Mouse (Mus musculus) testis, postnatal 14 days (tissue): ENCODE measurements around the gene Miga2.

ENCODE experiments used
- DNase-seq: peaks from one replicate; pipeline ENCODE4 v3.0.0; 2021; ENCODE audit warnings: low spot score

The Miga2 gene

GRCm38 (mm10) chr2:30358533-30359531, 5.2 kb upstream of the Miga2 start, which contains the start of gene Sh3glb2:
TSS of gene Sh3glb2 (minus strand) at chr2:30359337.
- DNase-seq: peak; percentile 83

DNA sequence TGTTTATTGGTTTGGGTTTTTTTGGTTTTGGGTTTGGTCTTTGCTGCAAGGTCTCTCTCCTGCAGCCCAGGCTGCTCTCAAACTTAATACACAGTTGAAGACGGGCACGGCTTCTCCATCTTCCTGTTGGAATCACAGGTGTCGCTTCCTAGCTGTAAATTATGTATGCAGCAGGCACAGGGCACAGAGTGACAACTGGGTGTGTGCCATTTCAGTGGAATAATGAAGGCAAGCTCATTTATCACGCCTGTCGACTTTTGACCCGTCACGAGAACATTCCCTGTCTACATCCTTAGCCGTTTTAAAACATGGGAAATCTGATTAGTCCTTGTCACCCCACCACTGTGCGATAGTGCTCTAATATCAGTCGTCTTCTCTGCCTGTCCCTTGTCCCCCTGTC, 3.4 kb upstream of the Miga2 start:
- DNase-seq: no peak

DNA sequence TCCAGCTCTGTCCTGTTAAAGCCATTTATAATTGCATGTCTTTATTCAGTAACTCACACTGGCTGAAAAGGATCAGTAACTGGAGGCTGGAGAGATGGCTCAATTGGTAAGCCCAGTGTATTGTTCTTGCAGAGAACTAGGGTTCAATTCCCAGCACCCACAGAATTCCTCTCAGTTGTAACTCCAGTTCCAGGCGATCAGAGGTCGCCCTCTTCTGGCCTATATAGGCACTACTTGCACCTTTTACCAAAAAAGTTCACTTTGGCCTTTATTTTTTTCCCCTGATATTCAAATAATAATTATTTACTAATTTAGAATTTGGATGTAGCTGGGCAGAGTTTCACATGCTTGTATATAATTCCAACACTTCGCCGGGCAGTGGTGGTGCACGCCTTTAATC, 1.2 kb upstream of the Miga2 start:
- DNase-seq: no peak

- DNase-seq: no peak
These were observed 1.4 kb downstream of the Miga2 start for GRCm38 (mm10) chr2:30365281-30366069.

DNA sequence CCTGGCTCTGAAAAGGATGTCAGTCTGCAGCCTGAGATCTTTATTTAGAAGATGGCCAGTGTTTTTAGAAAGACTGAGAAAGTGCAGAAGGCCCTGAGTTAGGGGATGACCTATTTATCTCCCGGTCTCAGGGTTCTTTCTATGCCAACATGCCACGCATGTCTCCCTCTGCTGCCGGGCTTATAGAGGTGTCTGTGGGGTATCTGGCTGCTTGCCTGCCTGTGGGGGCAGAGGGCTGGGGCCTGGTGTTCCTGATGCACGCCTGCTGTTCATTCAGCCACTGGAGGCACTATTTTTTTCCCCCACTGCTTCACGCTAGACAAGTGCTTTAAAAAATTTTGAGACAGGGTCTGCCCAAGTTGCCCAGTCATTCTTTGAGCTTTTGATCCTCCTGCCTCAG, 2.2 kb downstream of the Miga2 start:
- no peak for DNase-seq

- no peak for DNase-seq
These were observed 7.5 kb downstream of the Miga2 start for GRCm38 (mm10) chr2:30371544-30371943.

- DNase-seq: no peak
These were observed 8.7 kb downstream of the Miga2 start for GRCm38 (mm10) chr2:30372726-30373125.

- no peak for DNase-seq
These were observed 11.9 kb downstream of the Miga2 start for GRCm38 (mm10) chr2:30375893-30376292.

DNA sequence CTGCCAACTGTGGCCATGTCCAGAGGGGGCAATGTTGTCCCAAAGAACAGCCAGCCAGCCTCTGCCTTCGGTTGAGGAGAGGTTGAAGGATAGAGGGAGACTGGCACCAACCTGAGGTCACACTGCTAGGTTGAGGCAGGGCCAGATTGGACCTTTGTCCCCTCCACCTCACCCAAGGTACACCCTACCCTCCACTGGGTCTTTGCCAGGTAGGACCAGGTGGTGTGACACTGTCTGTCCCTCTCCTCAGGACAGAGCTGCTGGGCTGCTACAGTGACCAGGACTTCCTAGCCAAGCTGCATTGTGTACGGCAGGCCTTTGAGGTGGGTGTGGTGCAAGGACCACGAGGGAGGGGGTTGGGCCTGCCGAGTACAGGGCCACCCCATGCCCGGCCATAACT, 13.7 kb downstream of the Miga2 start:
- DNase-seq: no peak

GRCm38 (mm10) chr2:30379307-30379706, 15.3 kb downstream of the Miga2 start:
- DNase-seq: no peak

GRCm38 (mm10) chr2:30380564-30381376, 16.7 kb downstream of the Miga2 start:
- DNase-seq: no peak

- no peak for DNase-seq
These were observed 17.3 kb downstream of the Miga2 start for GRCm38 (mm10) chr2:30381377-30381725.

DNA sequence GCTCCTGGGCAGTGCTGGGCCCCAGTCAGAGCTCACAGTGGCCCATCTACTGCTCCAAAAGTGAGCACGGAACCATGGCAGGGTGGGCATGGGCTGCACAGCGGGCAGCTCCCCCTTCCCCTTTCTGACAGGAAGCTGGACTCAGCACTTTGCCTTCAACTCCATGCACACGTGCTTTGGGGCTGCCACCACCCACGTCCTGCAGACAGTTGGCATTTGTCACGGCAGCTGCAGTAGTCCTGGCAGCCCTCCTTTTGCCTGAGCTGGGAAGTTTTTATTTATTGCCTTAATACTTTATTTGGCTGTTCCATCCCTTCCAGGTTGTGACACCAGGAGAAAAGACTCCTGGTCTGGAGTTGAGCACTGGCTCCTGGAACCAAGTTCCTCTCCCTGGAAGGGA, 20.8 kb downstream of the Miga2 start:
- no peak for DNase-seq

DNA sequence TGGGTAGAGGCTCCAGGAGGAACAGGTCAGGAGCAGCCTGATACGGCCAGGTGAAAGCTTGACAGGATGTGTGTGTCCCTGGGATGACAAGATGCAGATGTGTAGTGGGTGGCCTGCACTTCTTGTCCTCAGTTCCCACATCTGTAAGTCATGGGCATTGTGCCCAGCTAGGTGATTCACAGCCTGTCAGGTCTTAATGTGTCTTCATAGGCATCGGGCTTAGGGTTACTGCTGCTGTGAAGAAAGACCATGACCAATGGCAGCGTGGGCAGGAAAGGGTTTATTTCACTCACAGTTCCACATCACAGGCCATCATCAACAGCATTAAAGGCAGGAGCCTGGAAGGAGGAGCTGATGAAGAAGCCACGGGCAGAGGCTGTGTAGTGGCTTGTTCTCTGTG, 21.6 kb downstream of the Miga2 start:
- no peak for DNase-seq

DNA sequence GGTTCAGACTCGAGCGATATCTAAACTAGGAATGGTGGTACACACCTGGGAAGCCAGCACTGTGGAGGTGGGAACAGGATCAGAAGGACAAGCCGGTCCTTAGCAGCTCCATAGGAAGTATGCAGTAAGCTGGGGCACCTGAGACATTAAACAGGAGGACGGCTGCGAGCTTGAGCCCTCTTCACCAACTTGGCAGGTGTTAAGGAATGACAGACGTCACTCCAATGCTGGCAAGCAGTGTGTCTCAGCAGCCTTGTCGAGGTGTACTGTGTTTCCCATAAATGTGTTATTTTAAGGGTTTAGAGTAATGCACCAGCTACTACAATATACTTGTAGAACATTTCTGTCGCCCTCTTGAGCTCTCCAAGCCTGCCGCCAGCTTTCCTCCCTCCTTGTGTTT, 22.9 kb downstream of the Miga2 start:
- no peak for DNase-seq

- no peak for DNase-seq
These were observed 25.0 kb downstream of the Miga2 start for GRCm38 (mm10) chr2:30389000-30389399.

DNA sequence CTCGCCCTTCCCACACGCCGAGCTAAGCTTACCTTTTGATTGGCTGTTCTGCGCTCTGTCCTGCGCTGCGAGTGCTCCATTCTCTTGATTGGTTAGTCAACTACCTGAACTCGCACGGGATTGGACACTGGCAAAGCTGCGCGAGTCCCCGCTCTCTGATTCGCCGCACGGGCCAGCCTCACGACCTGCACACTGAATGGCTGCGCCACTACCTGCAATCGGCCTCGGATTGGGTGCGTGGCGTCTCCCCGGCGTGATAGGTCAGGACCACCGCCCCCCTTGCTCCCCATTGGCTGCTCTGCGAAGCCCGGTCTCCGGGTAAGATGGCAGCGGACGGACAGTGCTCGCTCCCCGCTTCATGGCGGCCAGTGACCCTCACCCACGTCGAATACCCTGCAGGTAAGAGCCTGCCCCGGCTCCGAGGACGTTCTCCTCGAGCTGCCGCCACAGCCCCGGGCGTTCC, 28.1 kb downstream of the Miga2 start, which contains the start of gene Dolpp1:
Gene Dolpp1 (plus strand): TSS at position 141 of the 463 bp plus-strand sequence.
- peak; percentile 100 for DNase-seq

DNA sequence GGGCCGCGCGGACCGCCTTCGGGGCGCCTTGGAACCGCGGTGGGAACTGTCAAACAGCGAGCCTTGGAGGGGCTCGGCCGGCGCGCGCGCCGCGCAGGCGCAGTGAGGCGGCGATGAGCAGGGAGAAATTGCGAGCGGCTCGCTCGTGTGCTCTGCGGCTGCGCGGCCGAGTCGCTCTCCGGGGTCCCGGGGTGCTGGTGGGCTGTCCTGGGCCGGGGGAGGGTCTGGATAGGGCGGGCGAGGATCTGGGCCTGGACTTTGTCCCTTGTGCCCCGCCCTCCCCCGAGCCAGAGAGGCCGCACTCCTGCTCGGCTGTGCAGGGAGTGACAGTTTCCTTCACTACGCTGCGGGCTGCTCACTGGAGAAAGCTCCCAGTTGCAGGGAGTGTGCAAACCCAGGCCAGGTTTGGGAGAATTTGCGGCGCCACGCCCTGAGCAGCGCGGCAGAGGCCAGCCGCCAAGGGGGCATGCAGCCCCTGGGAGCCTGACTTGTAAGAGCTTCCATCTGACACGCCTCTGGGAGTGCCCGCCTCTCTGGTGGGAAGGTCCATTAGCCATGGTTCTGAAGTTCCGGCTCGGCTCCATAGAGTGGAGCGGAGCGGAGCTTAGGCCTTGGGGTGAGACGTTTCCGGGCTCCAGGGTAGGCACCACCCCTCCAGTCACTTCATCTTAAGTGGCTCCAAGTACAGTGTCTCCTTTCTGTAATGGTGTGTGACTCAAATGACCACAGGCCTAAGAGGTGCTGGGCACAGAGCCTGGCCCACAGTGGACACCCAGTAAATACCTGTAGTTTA, 28.7 kb downstream of the Miga2 start:
- peak; percentile 66 for DNase-seq

DNA sequence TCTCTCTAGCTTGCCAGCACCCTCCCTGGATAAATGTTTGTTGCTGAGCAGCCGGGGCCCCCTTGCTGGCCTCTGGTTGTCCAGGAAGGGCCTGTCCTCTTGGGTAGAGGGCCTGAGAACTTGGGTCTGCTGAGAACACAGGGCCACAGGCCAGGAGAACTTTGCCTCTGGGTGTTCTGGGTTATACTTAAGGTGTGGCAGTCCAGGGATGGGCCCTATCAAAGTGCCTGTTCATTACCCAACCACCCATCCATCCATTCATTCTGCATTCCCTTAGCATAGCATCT, 29.3 kb downstream of the Miga2 start:
- DNase-seq: no peak

DNA sequence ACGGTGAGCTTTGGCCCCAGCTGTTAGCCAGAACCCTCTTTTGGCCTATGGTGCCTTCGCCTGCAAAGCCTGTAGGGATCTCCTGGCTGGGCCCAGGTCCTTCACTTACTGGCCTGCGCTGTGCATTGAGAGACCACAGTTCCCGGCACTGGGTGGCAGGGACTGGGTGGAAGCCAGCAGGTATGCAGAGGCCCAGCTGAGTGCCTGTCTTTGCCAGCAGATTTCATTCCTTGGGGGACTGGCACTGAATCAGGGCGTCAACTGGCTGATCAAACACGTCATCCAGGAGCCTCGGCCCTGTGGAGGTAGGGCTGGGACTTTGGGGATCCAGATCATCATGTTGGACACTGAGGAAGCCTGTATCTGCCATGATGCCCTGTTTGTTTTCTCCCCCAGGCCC, 31.7 kb downstream of the Miga2 start:
- no peak for DNase-seq

DNA sequence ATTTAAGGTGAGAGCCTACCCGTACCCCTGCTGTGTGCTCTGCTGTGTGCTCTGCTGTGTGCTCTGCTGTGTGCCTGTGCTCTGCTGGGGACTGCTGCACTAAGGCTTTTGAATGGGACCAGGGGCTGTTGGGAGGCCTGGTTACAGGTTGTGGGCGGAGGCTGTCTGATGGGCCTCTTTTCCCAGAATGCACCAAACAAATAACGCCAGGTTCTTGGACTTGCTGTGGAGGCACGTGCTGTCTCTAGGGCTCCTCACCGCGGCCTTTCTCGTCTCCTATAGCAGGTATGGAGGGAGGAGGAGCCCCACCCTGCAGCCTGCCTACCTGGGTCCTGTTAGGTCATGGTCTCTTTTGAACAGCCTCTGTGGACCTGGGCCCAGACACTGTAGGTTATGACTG, 32.2 kb downstream of the Miga2 start:
- no peak for DNase-seq
